Mouse (Mus musculus) midbrain, embryonic 10.5 days (tissue): Measurements from ENCODE around the gene Prss37. TPM values are rescaled to one million over a fixed set of nuclear protein-coding genes. Genes with fewer than 3 reads are reported as not detected.

ENCODE experiments used
- polyA plus RNA-seq: library from polyadenylated mRNA; unstranded; fragments of >200 nt; fragmentation: Nextera tagmentation; extraction: Ambion mirVana; gene quantifications from 2 replicates; pipeline ENCODE4 v1.2.1, GENCODE M21; 2016

Gene Prss37
- polyA plus RNA-seq, 1 experiment from 2014 or later, result not detected

Other genes starting within 250 kb of the Prss37 start
- 46.3 and 47.6 TPM in 2 replicates for gene Agk, start 194.3 kb downstream of the Prss37 start, polyA plus RNA-seq
- 12.2 and 12.5 TPM in 2 replicates for gene E330009J07Rik, start 83.4 kb downstream of the Prss37 start, polyA plus RNA-seq
- 0.07 TPM in 1 of 2 replicates, not detected in the other for gene Wee2, start 80.4 kb downstream of the Prss37 start, polyA plus RNA-seq
- 226 and 228 TPM in 2 replicates for gene Ssbp1, start 48.2 kb downstream of the Prss37 start, polyA plus RNA-seq
- gene Tas2r137, start 28.3 kb downstream of the Prss37 start, polyA plus RNA-seq, result not detected in 2 replicates
- not detected in 2 replicates for gene Tas2r108, start 26.0 kb downstream of the Prss37 start, polyA plus RNA-seq
- 0.11 and 0.22 TPM in 2 replicates for gene Olfr461, start 35.5 kb upstream of the Prss37 start, polyA plus RNA-seq
- not detected in 2 replicates for gene Olfr460, start 50.0 kb upstream of the Prss37 start, polyA plus RNA-seq
- gene Clec5a, start 66.3 kb upstream of the Prss37 start, polyA plus RNA-seq, result 0.31 and 0.55 TPM in 2 replicates
- not detected in 2 replicates for gene Tas2r138, start 93.8 kb upstream of the Prss37 start, polyA plus RNA-seq
- not detected in 2 replicates for gene Mgam, start 109.3 kb upstream of the Prss37 start, polyA plus RNA-seq